ENCODE assay signal across 21 mouse cellular contexts in genomic region chr3:115694168-115694567, GRCm38 (mm10). TPM values are rescaled to one million over a fixed set of nuclear protein-coding genes. Genes with fewer than 3 reads are reported as not detected.
DNase-seq lines count a peak whose midpoint lies in the region; ATAC-seq and TF ChIP-seq lines count a peak whose summit lies in the region.
"Had no signal": no experiment of that assay in that cellular context is flagged by ENCODE, and none has a peak within 500 bp of the region (broad histone marks: within the 10 kb centered on the region; RNA-seq: fewer than 3 reads in every experiment).

No protein-coding gene starts in this region.

- H3K27ac ChIP-seq in kidney, adult 2 months (ENCODE audit: insufficient read depth, low read depth, low read length): no peak overlapping the region
- no peak overlapping the region for H3K27ac ChIP-seq in midbrain, embryonic 11.5 days (ENCODE audit: low read depth, low read length)
- H3K27ac ChIP-seq: embryonic facial prominence, embryonic 13.5 days; forebrain, embryonic 12.5 days; hindbrain, embryonic 13.5 days; hindbrain, postnatal 0 days had no signal

- no peaks in the 10 kb centered on the region for H3K4me1 ChIP-seq in kidney, adult 2 months (ENCODE audit: control insufficient read depth, insufficient read depth, low read length)
- H3K4me1 ChIP-seq in midbrain, embryonic 11.5 days (ENCODE audit: control insufficient read depth, insufficient read depth, low read length): no peaks in the 10 kb centered on the region; the same call in 1 of the 2 replicates
- H3K4me1 ChIP-seq: embryonic facial prominence, embryonic 13.5 days; hindbrain, embryonic 13.5 days had no signal

- no peak overlapping the region for H3K9ac ChIP-seq in midbrain, embryonic 11.5 days (ENCODE audit: low read length)
- H3K9ac ChIP-seq: embryonic facial prominence, embryonic 13.5 days; forebrain, embryonic 12.5 days; hindbrain, embryonic 13.5 days had no signal

- H3K9me3 ChIP-seq in midbrain, embryonic 11.5 days (ENCODE audit: control insufficient read depth, low read length): no peaks in the 10 kb centered on the region
- H3K9me3 ChIP-seq: embryonic facial prominence, embryonic 13.5 days; forebrain, embryonic 12.5 days; hindbrain, embryonic 13.5 days had no signal

- no peak overlapping the region for H3K4me2 ChIP-seq in midbrain, embryonic 11.5 days
- H3K4me2 ChIP-seq: embryonic facial prominence, embryonic 13.5 days; forebrain, embryonic 12.5 days; hindbrain, embryonic 13.5 days had no signal

- TF ChIP-seq POLR2A in kidney, adult 2 months (IDR thresholded peaks at IDR 0.05; ENCODE audit: low read depth, low read length): no peak

- TF ChIP-seq CTCF in kidney, adult 2 months (conservative IDR thresholded peaks at IDR 0.05; ENCODE audit: insufficient read depth, insufficient read length, low read depth, low read length): no peak

- peak; percentile 19 to 25; a peak in 1 of 4 replicates for ATAC-seq in hematopoietic stem cell, adult 5-6 weeks (replicated peaks in 1 of 2; ENCODE audit: insufficient read depth in 1 of 2, low FRiP score in 2 of 2, low TSS enrichment in 1 of 2, low read depth in 1 of 2, poor library complexity in 2 of 2, severe bottlenecking in 2 of 2)
- ATAC-seq in megakaryocyte-erythroid progenitor cell, adult 5-6 weeks (replicated peaks; ENCODE audit: low FRiP score, low TSS enrichment, poor library complexity, severe bottlenecking): 0 out of 2 replicates have a peak, but pooled peaks have one; percentile 22
- no peak for ATAC-seq in inflammation-experienced regulatory T-cells, adult 6 months
- no peak for ATAC-seq in midbrain, embryonic 11.5 days (ENCODE audit: low FRiP score)
- ATAC-seq: hindbrain, postnatal 0 days had no signal

- 77% methylated on average over 5 of the region's 5 CpGs for WGBS in kidney, adult 2 months
- WGBS in midbrain, embryonic 11.5 days: 89% methylated on average over 5 of the region's 5 CpGs

- H3K4me3 ChIP-seq in kidney, adult 2 months (ENCODE audit: insufficient read depth, low read depth, low read length): no peak overlapping the region
- no peak overlapping the region for H3K4me3 ChIP-seq in midbrain, embryonic 11.5 days (ENCODE audit: low read depth, low read length)
- H3K4me3 ChIP-seq: embryonic facial prominence, embryonic 13.5 days; forebrain, embryonic 12.5 days; gastrocnemius, adult 2 months; hindbrain, embryonic 13.5 days had no signal

- DNase-seq in 416B (ENCODE audit: low read depth) (peak; percentile 75), MEL-GATA-1-ER (ENCODE audit: extremely low read depth, low read depth) (peak; percentile 66)
- no peak for DNase-seq in frontal cortex, postnatal 10 days (ENCODE audit: low spot score in 2 of 2)
- no peak for DNase-seq in kidney, adult 2 months
- DNase-seq in midbrain, embryonic 11.5 days (ENCODE audit: low spot score, missing footprints): no peak
- DNase-seq: adrenal gland, postnatal 10 days; cerebellum, adult 11-12 months; cerebellum, adult 9-10 months; cerebellum, postnatal 25 days; gastrocnemius, adult 2 months; gastrocnemius, postnatal 25 days; heart, adult 11 months; heart, postnatal 10 days; heart, postnatal 4 days had no signal

- no peaks in the 10 kb centered on the region for H3K36me3 ChIP-seq in kidney, adult 2 months (ENCODE audit: control insufficient read depth, insufficient read depth, low read length)
- H3K36me3 ChIP-seq in midbrain, embryonic 11.5 days (ENCODE audit: control insufficient read depth, insufficient read depth, low read length): no peaks in the 10 kb centered on the region
- H3K36me3 ChIP-seq: embryonic facial prominence, embryonic 13.5 days; forebrain, embryonic 12.5 days; hindbrain, embryonic 13.5 days had no signal

- H3K27me3 ChIP-seq in kidney, adult 2 months (replicated peaks; ENCODE audit: control insufficient read depth, insufficient read depth, low read length): no peaks in the 10 kb centered on the region
- no peaks in the 10 kb centered on the region for H3K27me3 ChIP-seq in midbrain, embryonic 11.5 days (ENCODE audit: control insufficient read depth, insufficient read depth, low read length)
- H3K27me3 ChIP-seq: embryonic facial prominence, embryonic 13.5 days; forebrain, embryonic 12.5 days; hindbrain, embryonic 13.5 days had no signal

RNA-seq across cellular contexts. Expression of gene S1pr1, which starts 20.7 kb away (rescaled TPM):
- 16.4 and 22.3 TPM in 2 replicates for total RNA-seq in hematopoietic stem cell, adult 5-6 weeks (2017)
- 9.0 and 13.1 TPM in 2 replicates for total RNA-seq in megakaryocyte-erythroid progenitor cell, adult 5-6 weeks (2014; fragmentation: Nextera tagmentation)
- total RNA-seq in megakaryocyte-erythroid progenitor cell, adult 5-6 weeks (2017): 6.4 and 7.1 TPM in 2 replicates
- 100 to 1,000 TPM; 148 to 162 (median 162) TPM for polyA plus RNA-seq in inflammation-experienced regulatory T-cells, adult 6 months (2017; shearing (Covaris generic))
- polyA plus RNA-seq in kidney, adult 2 months (2012; rRNA removed): 23.1 and 24.0 TPM in 2 replicates
- 16.6 and 17.9 TPM in 2 replicates for polyA plus RNA-seq in midbrain, embryonic 11.5 days (2014; fragmentation: Nextera tagmentation; extraction: Ambion mirVana)

Comparison
In these comparisons a context has a peak if more than half of its experiments do, and no peak if none do; other contexts are left out.
1. DNase-seq: peak in 416B (single experiment) and MEL-GATA-1-ER (single experiment); none in frontal cortex, postnatal 10 days (0 of 2), kidney, adult 2 months (single experiment) and midbrain, embryonic 11.5 days (single experiment).
2. ATAC-seq: peak in hematopoietic stem cell, adult 5-6 weeks (2 of 2) and megakaryocyte-erythroid progenitor cell, adult 5-6 weeks (single experiment); none in inflammation-experienced regulatory T-cells, adult 6 months (single experiment) and midbrain, embryonic 11.5 days (single experiment).